Mouse (Mus musculus) megakaryocyte progenitor cell, adult 5-6 weeks (primary cell): Measurements from ENCODE around the gene Rcc1. TPM values are rescaled to one million over a fixed set of nuclear protein-coding genes. Genes with fewer than 3 reads are reported as not detected.
"Not testable (repeated sequence)": the region's sequence is repeated elsewhere in the genome, so short reads cannot be mapped to it uniquely, and the experiment has no call there.

Source experiments
- ATAC-seq: replicated peaks from 2 replicates; pipeline ENCODE4 v1.8.0; 2016; ENCODE audit warnings: mild to moderate bottlenecking, moderate TSS enrichment, inconsistent platforms; ENCODE audit not compliant: poor library complexity
- total RNA-seq, 2 experiments: library from RNA; stranded (forward) in 1 of 2; stranded (reverse) in 1 of 2; fragments of 157-497, 149-512 nt in 1 of 2; fragments of 200-1000 nt in 1 of 2; gene quantifications; 2 replicates each; pipeline versions ENCODE4 v1.2.3 to v1.2.4; 2015 to 2017

The Rcc1 gene
- total RNA-seq, 2 experiments from 2014 or later = 26.8 to 46.9 TPM

DNA sequence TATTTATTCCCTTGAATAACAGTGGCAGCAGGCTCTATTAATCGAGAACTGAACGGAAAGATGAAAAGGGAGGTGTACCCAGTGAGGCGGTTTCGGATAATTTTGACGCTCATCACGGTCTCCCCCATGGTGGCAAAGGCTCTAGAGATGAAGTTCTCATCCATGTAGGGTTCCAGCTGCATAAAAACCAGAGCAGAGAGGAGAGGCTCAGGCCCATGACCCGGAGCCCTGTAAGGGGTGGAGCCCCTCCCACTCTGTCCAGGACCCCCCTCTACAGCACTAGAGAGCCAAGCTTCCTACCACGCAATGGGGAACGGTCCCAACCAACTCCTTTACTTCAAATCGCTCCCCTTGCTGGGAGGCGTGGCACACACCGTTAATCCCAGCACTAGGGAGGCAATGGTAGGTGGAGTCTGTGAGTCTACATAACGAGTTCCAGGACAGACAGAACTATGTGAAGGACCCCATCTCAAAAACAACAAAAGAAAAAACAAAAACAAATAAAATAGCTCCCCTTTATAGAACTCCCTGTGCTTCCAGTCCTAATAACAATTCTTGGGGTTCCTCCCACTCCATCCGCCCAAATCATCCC, 24.9 kb downstream of the Rcc1 start:
- no peak for ATAC-seq

- ATAC-seq = no peak
Observed at GRCm38 (mm10) chr4:132326481-132326880, 26.9 kb downstream of the Rcc1 start.

- ATAC-seq = no peak
Observed at GRCm38 (mm10) chr4:132315711-132316110, 37.7 kb downstream of the Rcc1 start.

GRCm38 (mm10) chr4:132312627-132313026, 40.8 kb downstream of the Rcc1 start:
- no peak for ATAC-seq

DNA sequence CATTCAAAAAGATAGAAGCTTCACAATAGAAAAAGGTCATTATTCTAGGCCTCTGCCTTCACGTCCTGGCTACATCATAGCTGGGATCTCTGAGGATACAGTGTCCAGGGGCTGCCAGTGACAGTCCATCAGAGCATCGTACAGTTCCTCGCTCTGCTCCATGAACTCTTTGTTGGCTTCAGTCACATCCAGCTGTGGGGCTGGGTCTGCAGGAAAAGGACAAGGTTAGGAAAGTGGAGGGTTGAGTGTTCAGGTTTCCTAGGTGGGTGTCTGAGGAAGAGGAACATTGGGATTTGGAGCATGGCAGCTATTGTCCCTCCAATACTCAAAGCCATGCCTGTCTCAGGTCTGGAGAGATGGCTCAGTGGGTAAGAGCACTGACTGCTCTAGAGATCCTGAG, 41.6 kb downstream of the Rcc1 start:
- ATAC-seq = no peak

- ATAC-seq = no peak; the same call in 1 of the 2 replicates
Observed at GRCm38 (mm10) chr4:132311209-132311608, 42.2 kb downstream of the Rcc1 start.

DNA sequence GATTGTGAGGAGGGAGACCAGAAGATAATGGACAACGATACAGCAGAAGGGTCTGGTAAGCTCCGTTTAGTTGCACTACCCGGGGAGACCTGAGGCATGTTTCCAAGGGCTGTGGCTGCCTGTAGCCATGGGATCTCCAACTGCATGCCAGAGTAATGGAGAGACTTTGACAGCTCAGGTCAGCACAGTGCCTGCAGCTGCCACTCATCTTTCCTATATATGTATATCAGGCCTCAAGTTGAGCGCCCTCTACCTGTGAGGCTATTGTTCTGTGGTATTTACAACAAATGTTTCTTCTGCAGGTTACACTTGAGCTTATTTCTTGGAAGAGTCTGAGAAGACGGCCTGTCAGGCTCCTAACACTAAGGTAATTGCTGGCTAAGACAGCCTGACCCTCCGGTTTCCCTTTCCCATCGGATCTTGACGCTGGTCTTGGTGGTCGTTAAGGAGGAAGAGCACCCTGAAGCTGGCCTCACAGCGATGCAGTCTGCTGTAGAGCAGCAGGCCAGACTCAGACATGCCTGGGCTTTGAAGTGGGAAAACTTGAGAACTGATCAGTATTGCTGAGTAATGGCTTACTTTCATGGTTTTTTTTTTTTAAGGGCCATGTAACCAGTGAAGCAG, 43.4 kb downstream of the Rcc1 start:
- ATAC-seq = peak; percentile 32

DNA sequence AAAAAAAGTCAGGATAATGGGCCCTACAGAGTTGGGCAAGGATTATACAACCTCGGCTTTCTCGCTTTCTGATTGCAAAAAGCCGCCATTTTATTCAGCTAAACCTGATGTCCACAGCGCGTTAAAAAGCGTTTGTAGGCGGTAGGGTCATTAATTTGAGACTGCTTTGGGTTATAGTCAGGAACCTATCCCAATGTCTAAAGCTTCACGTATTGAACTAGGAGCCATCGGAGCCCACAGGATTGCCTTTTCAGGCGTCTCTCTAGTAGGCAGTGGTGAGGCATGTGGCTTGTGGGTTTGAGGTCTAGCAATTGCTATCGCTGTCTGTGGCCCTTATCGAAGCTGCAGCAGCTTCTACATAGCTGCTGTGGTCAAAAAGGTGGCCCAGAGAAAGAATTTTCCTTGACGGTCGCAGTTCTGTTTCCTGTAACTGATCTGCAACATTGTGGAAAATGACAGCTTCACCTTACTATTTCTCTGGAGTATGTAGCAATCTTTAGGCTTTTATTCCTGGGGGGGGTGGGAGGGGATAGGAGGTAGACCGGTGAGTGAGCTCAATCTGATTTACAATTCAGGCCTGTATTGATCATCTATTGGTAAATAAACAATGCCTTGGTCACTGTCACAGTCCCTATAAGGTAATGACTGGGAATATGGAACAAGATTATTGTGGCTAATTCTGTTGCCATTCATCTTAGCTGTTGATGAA, 44.1 kb downstream of the Rcc1 start:
- peak; percentile 19; the same call in 1 of the 2 replicates for ATAC-seq

DNA sequence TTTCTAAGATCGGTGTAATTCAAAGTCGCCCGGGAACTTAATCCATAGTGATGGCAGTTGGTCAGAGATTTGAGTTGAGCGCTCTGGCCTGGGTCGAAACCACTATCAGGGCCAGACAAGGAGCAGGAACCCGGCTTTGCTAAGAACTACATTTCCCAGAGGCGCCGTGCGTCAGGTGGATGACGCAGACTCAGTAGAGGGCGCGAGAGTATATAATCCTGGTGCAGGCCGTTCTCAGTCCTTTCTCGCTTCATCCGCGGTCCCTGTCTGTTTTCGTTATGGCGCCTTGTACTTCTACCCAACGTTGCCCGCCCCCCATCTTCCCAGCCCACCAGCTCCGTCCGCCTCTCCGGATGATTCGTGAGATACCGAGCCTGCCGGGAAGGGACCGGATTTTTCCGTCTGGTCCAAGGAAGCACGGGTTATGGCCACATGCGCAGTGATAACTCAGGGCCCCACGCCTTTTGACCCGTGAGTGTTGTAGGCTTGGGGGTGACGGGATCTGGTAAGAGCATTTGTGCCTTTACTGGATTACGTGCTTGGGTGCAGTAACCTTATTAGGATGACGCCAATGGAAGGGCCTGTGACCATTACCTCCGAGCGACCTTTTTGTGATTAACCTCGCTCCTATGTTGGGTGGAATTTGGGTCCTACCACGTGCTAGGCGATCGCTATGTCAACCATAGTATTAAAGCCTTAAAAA, 44.8 kb downstream of the Rcc1 start:
- peak; percentile 76 for ATAC-seq

- peak; percentile 10; the same call in 1 of the 2 replicates for ATAC-seq
Observed at GRCm38 (mm10) chr4:132306004-132306403, 47.4 kb downstream of the Rcc1 start.

- no peak for ATAC-seq
Observed at GRCm38 (mm10) chr4:132305276-132305675, 48.1 kb downstream of the Rcc1 start.

- not testable (repeated sequence) for ATAC-seq
Observed at GRCm38 (mm10) chr4:132303484-132303883, 49.9 kb downstream of the Rcc1 start.

GRCm38 (mm10) chr4:132302939-132303479, 50.4 kb downstream of the Rcc1 start, which contains the start of gene Rab42:
Rab42 (minus strand) TSS chr4:132303385.
- peak; percentile 82 for ATAC-seq

DNA sequence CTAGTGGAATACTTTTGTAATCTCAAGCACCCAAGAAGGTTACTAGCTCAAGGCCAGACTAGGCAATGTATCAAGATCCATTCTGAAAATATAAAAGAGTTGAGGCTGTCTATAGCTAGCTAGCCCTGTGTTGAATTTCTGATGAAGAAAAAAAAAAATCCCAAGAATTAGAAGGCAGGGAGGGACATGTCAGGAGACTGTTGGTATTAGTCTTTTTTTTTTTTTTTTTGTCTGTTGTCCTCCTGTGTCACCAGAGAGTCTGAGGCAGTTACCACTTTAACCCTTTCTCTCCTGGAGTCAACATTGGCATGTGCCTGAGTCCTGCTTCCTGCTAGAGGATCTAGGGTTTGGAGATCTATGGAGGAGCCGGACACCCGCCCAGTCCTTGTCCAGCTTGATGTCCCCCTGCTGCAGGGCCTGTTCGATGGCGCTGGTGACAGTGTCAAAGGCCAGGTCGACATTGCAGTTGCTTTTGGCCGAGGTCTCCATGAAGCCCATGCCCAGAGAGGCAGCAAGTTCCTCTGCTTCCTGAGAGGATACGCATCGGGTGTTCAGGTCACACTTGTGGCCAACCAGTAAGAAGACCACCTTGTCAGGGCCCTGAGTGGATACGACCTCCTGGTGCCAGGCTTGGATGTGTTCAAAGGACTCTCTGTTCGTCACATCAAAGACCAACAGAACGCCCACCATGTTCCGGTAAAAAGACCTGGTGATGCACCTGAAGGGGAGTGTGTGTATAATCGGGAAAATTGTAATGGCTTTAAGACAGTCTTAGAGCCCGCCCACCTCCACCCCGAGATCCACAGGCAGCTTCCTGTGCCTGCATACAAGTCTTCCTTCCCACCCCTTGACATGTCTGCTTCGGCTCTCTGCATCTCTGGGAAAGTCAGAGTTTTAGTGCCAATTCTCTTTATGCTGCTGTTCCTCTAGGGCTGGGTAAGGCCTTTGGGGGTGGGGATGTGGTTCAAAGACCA, 51.2 kb downstream of the Rcc1 start:
- no peak for ATAC-seq

GRCm38 (mm10) chr4:132301486-132301885, 51.9 kb downstream of the Rcc1 start:
- ATAC-seq = no peak

GRCm38 (mm10) chr4:132299849-132300248, 53.6 kb downstream of the Rcc1 start:
- ATAC-seq = no peak

DNA sequence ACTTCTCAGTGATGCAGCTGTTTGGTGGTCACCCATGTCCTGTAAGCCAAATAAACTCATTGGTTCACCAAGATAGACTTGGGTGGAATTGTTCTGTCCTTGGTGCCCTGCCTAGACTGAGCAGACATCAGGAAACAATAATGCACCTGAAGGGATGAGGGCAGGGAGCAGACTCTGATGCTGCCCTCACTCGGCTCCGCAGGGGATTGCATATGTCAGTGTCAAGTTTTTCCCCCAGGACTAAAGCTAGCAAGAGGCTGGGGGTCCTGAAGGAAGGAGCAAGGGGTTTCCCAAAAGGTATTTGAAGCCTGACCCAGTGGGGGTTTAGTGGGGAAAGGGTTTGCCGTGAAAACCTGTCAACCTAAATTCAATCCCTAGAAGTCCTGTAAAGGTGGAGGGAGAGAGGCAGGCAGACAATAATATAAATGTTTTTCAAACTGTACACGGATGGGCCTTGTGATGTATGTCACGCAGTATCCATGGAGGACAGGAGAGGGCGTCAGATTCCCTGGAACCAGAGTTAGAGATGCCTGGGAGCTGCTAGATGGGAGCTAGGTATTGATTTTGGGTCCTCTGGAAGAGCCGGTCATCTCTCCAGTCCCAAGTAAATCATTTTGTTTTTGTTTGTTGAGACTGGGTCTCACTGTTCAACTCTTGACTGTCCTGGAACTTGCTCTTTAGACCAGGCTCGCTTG, 57.6 kb downstream of the Rcc1 start:
- peak; percentile 50; the same call in 1 of the 2 replicates for ATAC-seq

- no peak for ATAC-seq
Observed at GRCm38 (mm10) chr4:132293682-132294240, 59.6 kb downstream of the Rcc1 start.

GRCm38 (mm10) chr4:132292988-132293387, 60.4 kb downstream of the Rcc1 start:
- no peak for ATAC-seq
